Mouse (Mus musculus) monocyte, adult 5-6 weeks (primary cell): ENCODE measurements around the gene Tas2r115. TPM values are rescaled to one million over a fixed set of nuclear protein-coding genes. Genes with fewer than 3 reads are reported as not detected.
"Not testable (repeated sequence)": the region's sequence is repeated elsewhere in the genome, so short reads cannot be mapped to it uniquely, and the experiment has no call there.

Source experiments
- ATAC-seq: fragments of 153-309, 156-312 bp; replicated peaks from 2 replicates; pipeline ENCODE4 v1.8.0; 2017; ENCODE audit warnings: mild to moderate bottlenecking; ENCODE audit not compliant: low TSS enrichment, insufficient number of reproducible peaks, severe bottlenecking, poor library complexity, low FRiP score
- total RNA-seq: library from RNA; stranded (forward); fragments of 200-1000, 200-491, 200-594 nt; gene quantifications from 3 replicates; pipeline ENCODE4 v1.2.3, GENCODE M21; 2017

Tas2r115 gene
- not detected in 3 replicates for total RNA-seq

GRCm38 (mm10) chr6:132737935-132738334 lies at the start of gene Tas2r115:
Gene Tas2r115, minus strand, starts transcription at chr6:132738035.
- no peak for ATAC-seq

GRCm38 (mm10) chr6:132778062-132778461 lies 40.2 kb upstream of the Tas2r115 start, which contains the start of gene Tas2r136:
Gene Tas2r136, minus strand, starts transcription at chr6:132778162.
- no peak for ATAC-seq

DNA sequence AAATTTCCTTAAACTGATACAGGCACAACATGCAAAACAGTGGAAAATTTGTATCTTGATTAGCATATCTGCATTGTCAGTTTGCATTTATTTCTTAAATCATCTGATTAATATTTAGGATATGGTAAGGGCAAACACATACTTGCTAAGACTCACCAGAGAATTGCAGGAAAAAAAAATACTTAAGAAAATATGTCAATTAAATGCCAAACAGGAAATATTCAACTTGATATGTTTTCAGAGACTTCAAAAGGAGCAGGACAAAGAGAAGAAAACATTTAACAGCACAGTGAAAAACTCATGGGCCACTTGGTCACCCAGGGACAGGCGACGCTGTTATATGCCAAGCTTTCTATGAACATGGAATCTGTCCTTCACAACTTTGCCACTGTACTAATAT lies 24.0 kb upstream of the Tas2r115 start, which contains the start of gene Tas2r102:
Gene Tas2r102, plus strand, starts transcription at position 301 of the 400 bp plus-strand sequence.
- no peak for ATAC-seq

DNA sequence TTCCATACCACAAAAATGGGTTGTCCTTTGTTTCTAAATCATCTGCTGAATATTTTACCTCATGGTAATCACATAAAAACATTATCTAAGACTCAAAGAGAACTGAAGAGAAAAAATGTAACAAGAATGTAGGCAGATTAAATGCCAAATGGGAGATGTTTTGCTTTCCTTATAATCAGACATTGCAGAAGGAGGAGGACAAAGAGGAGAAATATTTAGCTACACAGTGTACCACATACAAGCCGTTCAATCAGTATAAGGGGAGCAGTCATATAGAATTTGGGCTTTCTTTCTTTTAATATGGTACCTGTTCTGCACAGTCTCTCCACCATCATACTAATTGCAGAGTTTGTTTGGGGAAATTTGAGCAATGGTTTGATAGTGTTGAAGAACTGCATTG lies 16.6 kb upstream of the Tas2r115 start, which contains the start of gene Tas2r124:
Gene Tas2r124, plus strand, starts transcription at position 301 of the 400 bp plus-strand sequence.
- no peak for ATAC-seq

GRCm38 (mm10) chr6:132750206-132750605 lies 12.4 kb upstream of the Tas2r115 start:
- no peak for ATAC-seq

DNA sequence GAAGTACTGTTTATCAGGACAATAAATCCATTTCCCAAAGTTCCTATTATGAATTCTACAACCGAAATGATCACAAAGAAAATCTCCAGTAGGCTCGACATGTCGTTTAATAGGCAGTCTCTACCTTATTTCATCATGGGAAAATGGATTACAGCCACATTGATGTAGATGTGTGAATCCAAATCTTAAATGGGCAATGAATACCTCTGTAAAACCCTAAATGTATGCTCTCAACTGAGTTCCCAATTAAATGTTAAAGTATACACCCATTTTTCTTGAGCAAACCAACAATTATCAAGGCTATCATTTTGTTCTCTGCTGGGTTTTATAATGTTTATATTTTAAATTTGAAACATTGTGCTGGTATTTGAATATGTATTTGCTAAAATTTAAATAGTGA lies 26.0 kb downstream of the Tas2r115 start, which contains the start of gene Tas2r122:
Gene Tas2r122, minus strand, starts transcription at position 101 of the 400 bp plus-strand sequence.
- no peak for ATAC-seq

DNA sequence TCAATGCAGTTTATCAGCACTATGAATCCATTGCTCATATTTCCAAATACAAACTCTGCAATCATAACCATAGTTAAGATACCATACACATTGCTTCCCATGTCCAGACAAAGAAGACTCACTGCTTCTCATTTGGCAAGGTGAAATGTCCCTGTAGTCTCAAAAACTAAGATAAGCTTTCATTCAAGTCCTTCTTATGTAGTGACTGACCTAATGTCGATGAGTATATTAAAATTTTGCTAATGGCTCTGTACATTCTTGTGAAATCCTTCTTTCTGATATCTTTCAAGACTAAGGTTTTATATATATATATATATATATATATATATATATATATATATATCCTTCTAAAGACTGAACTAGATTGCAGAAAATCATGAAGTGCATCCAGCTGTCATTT lies 36.9 kb downstream of the Tas2r115 start, which contains the start of gene Tas2r121:
Gene Tas2r121, minus strand, starts transcription at position 101 of the 400 bp plus-strand sequence.
- ATAC-seq, result no peak

DNA sequence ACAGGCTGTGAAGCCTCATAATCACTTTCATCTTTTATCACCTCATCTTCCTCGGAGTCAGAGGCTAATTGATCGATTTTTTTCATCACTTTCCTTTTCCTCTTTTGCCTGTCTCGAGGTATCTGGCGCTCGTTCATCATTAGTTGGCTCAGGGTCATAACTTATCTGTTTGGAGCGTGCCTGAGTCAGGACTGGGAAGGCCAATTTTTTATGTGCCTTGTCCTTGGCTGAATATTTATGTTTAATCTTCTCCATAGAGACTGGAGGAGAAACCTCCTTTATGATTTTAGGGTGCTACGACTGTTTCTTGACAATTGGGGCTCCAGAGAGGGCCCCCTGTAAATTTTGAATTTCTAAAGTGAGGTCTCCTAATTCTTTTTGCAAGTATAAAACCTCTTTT lies 46.2 kb downstream of the Tas2r115 start:
- not testable (repeated sequence) for ATAC-seq

Other genes starting within 250 kb of the Tas2r115 start
- not detected in 3 replicates for gene Prh1, start 168.2 kb downstream of the Tas2r115 start, total RNA-seq
- not detected in 3 replicates for gene Prp2, start 142.1 kb downstream of the Tas2r115 start, total RNA-seq
- not detected in 3 replicates for gene A630073D07Rik, start 86.5 kb downstream of the Tas2r115 start, total RNA-seq
- gene Tas2r120, start 81.1 kb downstream of the Tas2r115 start, total RNA-seq, result not detected in 3 replicates
- not detected in 3 replicates for gene Tas2r121, start 37.0 kb downstream of the Tas2r115 start, total RNA-seq
- not detected in 3 replicates for gene Tas2r122, start 26.1 kb downstream of the Tas2r115 start, total RNA-seq
- not detected in 3 replicates for gene Tas2r124, start 16.7 kb upstream of the Tas2r115 start, total RNA-seq
- not detected in 3 replicates for gene Tas2r102, start 24.1 kb upstream of the Tas2r115 start, total RNA-seq
- not detected in 3 replicates for gene Tas2r136, start 40.1 kb upstream of the Tas2r115 start, total RNA-seq
- not detected in 3 replicates for gene Tas2r117, start 64.8 kb upstream of the Tas2r115 start, total RNA-seq
- not detected in 3 replicates for gene Tas2r123, start 109.1 kb upstream of the Tas2r115 start, total RNA-seq
- gene Tas2r116, start 117.4 kb upstream of the Tas2r115 start, total RNA-seq, result not detected in 3 replicates
- not detected in 3 replicates for gene Tas2r110, start 130.0 kb upstream of the Tas2r115 start, total RNA-seq
- not detected in 3 replicates for gene Tas2r113, start 155.0 kb upstream of the Tas2r115 start, total RNA-seq
- not detected in 3 replicates for gene Tas2r125, start 171.6 kb upstream of the Tas2r115 start, total RNA-seq
- not detected in 3 replicates for gene Tas2r129, start 213.1 kb upstream of the Tas2r115 start, total RNA-seq
- gene Tas2r131, start 219.9 kb upstream of the Tas2r115 start, total RNA-seq, result not detected in 3 replicates
- not detected in 3 replicates for gene Tas2r109, start 242.9 kb upstream of the Tas2r115 start, total RNA-seq